Comparison of ENCODE assay signal across 12 mouse cellular contexts in genomic region chrX:144234457-144234856, GRCm38 (mm10).
DNase-seq lines count a peak whose midpoint lies in the region; ATAC-seq and TF ChIP-seq lines count a peak whose summit lies in the region.
"Had no signal": no experiment of that assay in that cellular context is flagged by ENCODE, and none has a peak within 500 bp of the region (broad histone marks: within the 10 kb centered on the region; RNA-seq: fewer than 3 reads in every experiment).

No protein-coding gene starts in this region.

- TF ChIP-seq RAD21 in MEL (IDR thresholded peaks at IDR 0.05; ENCODE audit: low read depth, low read length) = no peak

- no peak overlapping the region for H3K4me2 ChIP-seq in lung, embryonic 14.5 days
- H3K4me2 ChIP-seq: heart, embryonic 15.5 days; limb, embryonic 13.5 days had no signal

- H3K9ac ChIP-seq in lung, embryonic 14.5 days = no peak overlapping the region
- no peak overlapping the region for H3K9ac ChIP-seq in MEL (ENCODE audit: control insufficient read depth, low read depth, low read length, poor library complexity, severe bottlenecking)
- H3K9ac ChIP-seq: heart, embryonic 15.5 days; limb, embryonic 13.5 days had no signal

- H3K79me2 ChIP-seq in MEL (ENCODE audit: control insufficient read depth, insufficient read depth, low read length, poor library complexity) = no peaks in the 10 kb centered on the region

- H3K4me3 ChIP-seq in lung, embryonic 14.5 days (ENCODE audit: low read depth, low read length) = no peak overlapping the region
- H3K4me3 ChIP-seq in MEL (ENCODE audit: control insufficient read depth in 1 of 2, insufficient read depth in 1 of 2, low read depth in 2 of 2, low read length in 2 of 2) = no peak overlapping the region
- no peak overlapping the region for H3K4me3 ChIP-seq in thymus, adult 2 months (ENCODE audit: control insufficient read depth, insufficient read depth, low read length)
- H3K4me3 ChIP-seq: heart, embryonic 15.5 days; limb, embryonic 13.5 days had no signal

- no peaks in the 10 kb centered on the region for H3K4me1 ChIP-seq in lung, embryonic 14.5 days (ENCODE audit: insufficient read depth)
- H3K4me1 ChIP-seq in MEL (ENCODE audit: control insufficient read depth in 1 of 2, insufficient read depth in 2 of 2, low read length in 2 of 2) = no peaks in the 10 kb centered on the region
- no peaks in the 10 kb centered on the region for H3K4me1 ChIP-seq in thymus, adult 2 months (replicated peaks; ENCODE audit: control insufficient read depth, insufficient read depth, low read length)
- H3K4me1 ChIP-seq: heart, embryonic 15.5 days; limb, embryonic 13.5 days had no signal

- no peak for TF ChIP-seq EP300 in MEL (IDR thresholded peaks at IDR 0.05; ENCODE audit: low read depth in 1 of 2, low read length in 2 of 2)

- TF ChIP-seq POLR2A in MEL (IDR thresholded peaks at IDR 0.05; ENCODE audit: control insufficient read depth in 1 of 2, insufficient read depth in 1 of 2, low read depth in 1 of 2, low read length in 2 of 2, poor library complexity in 1 of 2) = no peak
- TF ChIP-seq POLR2A in thymus, adult 2 months (IDR thresholded peaks at IDR 0.05; ENCODE audit: control insufficient read depth, extremely low read depth, insufficient read depth, low read length, poor library complexity) = no peak

- no peak for TF ChIP-seq CTCF in lung, embryonic 14.5 days (IDR thresholded peaks at IDR 0.05; ENCODE audit: low read depth)
- TF ChIP-seq CTCF in MEL (IDR thresholded peaks at IDR 0.05 in 2 of 3, conservative IDR thresholded peaks at IDR 0.05 in 1 of 3; ENCODE audit: control insufficient read depth in 1 of 3, insufficient read depth in 1 of 3, low read depth in 2 of 3, low read length in 3 of 3, poor library complexity in 1 of 3, severe bottlenecking in 1 of 3) = no peak
- TF ChIP-seq CTCF in thymus, adult 2 months (IDR thresholded peaks at IDR 0.05; ENCODE audit: borderline replicate concordance, control insufficient read depth, extremely low read depth, insufficient read depth, low read length, poor library complexity) = no peak

- no peaks in the 10 kb centered on the region for H3K9me3 ChIP-seq in lung, embryonic 14.5 days (ENCODE audit: low read depth, low read length)
- no peaks in the 10 kb centered on the region for H3K9me3 ChIP-seq in MEL (replicated peaks; ENCODE audit: insufficient read depth, low read length)
- H3K9me3 ChIP-seq: heart, embryonic 15.5 days; limb, embryonic 13.5 days had no signal

- intact Hi-C loops in heart, postnatal 36 days (cut with DNase I) = no loop called here

- no peaks in the 10 kb centered on the region for H3K36me3 ChIP-seq in lung, embryonic 14.5 days (ENCODE audit: insufficient read depth)
- H3K36me3 ChIP-seq in MEL (ENCODE audit: control insufficient read depth in 1 of 2, insufficient read depth in 2 of 2, low read length in 2 of 2) = no peaks in the 10 kb centered on the region
- no peaks in the 10 kb centered on the region for H3K36me3 ChIP-seq in thymus, adult 2 months (ENCODE audit: control insufficient read depth, insufficient read depth, low read length)
- H3K36me3 ChIP-seq: heart, embryonic 15.5 days; limb, embryonic 13.5 days had no signal

- no peak overlapping the region for H3K27ac ChIP-seq in lung, embryonic 14.5 days (ENCODE audit: low read depth)
- H3K27ac ChIP-seq in MEL (ENCODE audit: control insufficient read depth, low read depth, low read length) = no peak overlapping the region
- H3K27ac ChIP-seq in thymus, adult 2 months (ENCODE audit: control insufficient read depth, insufficient read depth, low read length) = no peak overlapping the region
- H3K27ac ChIP-seq: heart, embryonic 15.5 days; limb, embryonic 13.5 days had no signal

- WGBS in lung, embryonic 14.5 days = 53% methylated on average over 7 of the region's 7 CpGs
- WGBS in thymus, adult 2 months = 40% methylated on average over 7 of the region's 7 CpGs

- no peak for ATAC-seq in lung, embryonic 14.5 days (ENCODE audit: insufficient read depth)

- no peaks in the 10 kb centered on the region for H3K27me3 ChIP-seq in lung, embryonic 14.5 days (ENCODE audit: insufficient read depth, low read length)
- no peaks in the 10 kb centered on the region for H3K27me3 ChIP-seq in MEL (ENCODE audit: control insufficient read depth in 1 of 2, insufficient read depth in 2 of 2, low read length in 2 of 2)
- H3K27me3 ChIP-seq in thymus, adult 2 months (ENCODE audit: control insufficient read depth, insufficient read depth, low read length) = no peaks in the 10 kb centered on the region
- H3K27me3 ChIP-seq: heart, embryonic 15.5 days; limb, embryonic 13.5 days had no signal

- DNase-seq in heart, adult 11 months = peak; percentile 90
- DNase-seq in heart, postnatal 36 days = no peak
- peak; percentile 1 for DNase-seq in lung, embryonic 14.5 days
- DNase-seq in lung, postnatal 4 days = no peak
- peak; percentile 7 for DNase-seq in MEL (ENCODE audit: low read depth, low spot score)
- DNase-seq in fibroblast of lung, adult 2 months (ENCODE audit: low read depth) = peak; percentile 6
- no peak for DNase-seq in ovary, postnatal 36 days (ENCODE audit: low spot score)
- no peak for DNase-seq in thymus, adult 2 months
- DNase-seq: cerebellum, adult 8-10 months; spleen, adult 18-20 months had no signal

TF ChIP-seq in MEL, 35 proteins besides CTCF, POLR2A, EP300 and RAD21:
- TF ChIP-seq GATA1 (IDR thresholded peaks at IDR 0.05; ENCODE audit: low read depth, low read length) = no peak
- TF ChIP-seq NELFE (IDR thresholded peaks at IDR 0.05; ENCODE audit: low read depth, low read length) = no peak
- TF ChIP-seq MEF2A (IDR thresholded peaks at IDR 0.05; ENCODE audit: extremely low read depth, insufficient replicate concordance, low read depth, low read length, poor library complexity, severe bottlenecking) = no peak
- TF ChIP-seq USF1 (IDR thresholded peaks at IDR 0.05; ENCODE audit: low read depth, low read length) = no peak
- no peak for TF ChIP-seq ZMIZ1 (IDR thresholded peaks at IDR 0.05; ENCODE audit: low read depth, low read length)
TF ChIP-seq in MEL: peak in this region for 0.

Comparison
In these comparisons a context has a peak if more than half of its experiments do, and no peak if none do; other contexts are left out.
1. DNase-seq: peak in heart, adult 11 months (single experiment), lung, embryonic 14.5 days (single experiment), MEL (single experiment) and fibroblast of lung, adult 2 months (single experiment); none in heart, postnatal 36 days (0 of 2), lung, postnatal 4 days (0 of 2), ovary, postnatal 36 days (single experiment) and thymus, adult 2 months (single experiment).